Mouse (Mus musculus) 416B (cell line): ENCODE results near the gene Car5a.
A peak's percentile ranks its signal among the peaks of the same experiment; 100 is the strongest.

Experiments
- DNase-seq: peaks from one replicate; pipeline ENCODE4 v3.0.0; 2011; ENCODE audit warnings: low read depth

The Car5a gene

DNA sequence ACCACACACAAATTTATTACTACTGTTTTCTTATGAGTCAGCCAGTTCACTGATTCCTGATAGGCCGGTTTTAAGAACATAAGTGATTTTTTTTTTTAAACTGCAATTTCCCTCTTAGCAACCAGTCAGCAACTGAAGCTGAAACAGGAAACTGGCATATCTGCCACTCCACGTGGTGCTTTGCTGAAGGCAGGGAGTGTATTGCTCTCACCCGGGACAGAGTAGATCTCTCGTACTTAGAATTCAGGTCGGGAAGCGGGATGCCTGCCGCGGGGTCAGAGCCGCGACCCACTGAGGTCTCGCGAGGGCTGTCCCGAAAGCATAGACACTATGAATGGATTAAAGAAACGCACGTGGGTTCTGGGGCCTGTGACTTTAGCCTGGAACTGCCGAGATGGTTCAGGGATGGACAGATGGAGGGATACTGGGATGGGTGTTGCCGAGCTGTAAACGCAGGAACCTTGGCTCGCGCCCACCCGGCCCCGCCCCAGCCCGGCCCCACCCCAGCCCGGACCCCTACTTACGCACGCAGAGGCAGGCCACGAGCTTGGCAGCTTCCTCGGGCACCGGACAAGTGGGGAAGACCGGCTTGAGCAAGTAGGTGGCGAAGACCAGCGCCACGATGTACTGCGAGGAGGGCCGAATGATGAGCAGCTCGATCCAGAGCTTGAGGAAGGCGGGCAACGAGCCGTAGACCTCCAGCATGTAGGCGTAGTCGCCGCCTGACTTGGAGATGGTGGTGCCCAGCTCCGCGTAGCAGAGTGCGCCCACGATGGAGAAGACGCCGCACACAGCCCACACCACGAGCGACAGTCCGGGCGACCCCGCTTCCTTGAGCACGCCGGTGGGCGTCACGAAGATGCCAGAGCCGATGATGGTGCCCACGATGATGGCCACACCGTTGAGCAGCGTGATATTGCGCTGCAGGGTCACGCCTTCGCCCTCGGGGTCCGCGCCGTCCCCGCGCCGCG lies 37.9 kb downstream of the Car5a start:
- DNase-seq = peak; percentile 87

- no peak for DNase-seq
Observed at GRCm38 (mm10) chr8:121905864-121906263, 38.8 kb downstream of the Car5a start.

DNA sequence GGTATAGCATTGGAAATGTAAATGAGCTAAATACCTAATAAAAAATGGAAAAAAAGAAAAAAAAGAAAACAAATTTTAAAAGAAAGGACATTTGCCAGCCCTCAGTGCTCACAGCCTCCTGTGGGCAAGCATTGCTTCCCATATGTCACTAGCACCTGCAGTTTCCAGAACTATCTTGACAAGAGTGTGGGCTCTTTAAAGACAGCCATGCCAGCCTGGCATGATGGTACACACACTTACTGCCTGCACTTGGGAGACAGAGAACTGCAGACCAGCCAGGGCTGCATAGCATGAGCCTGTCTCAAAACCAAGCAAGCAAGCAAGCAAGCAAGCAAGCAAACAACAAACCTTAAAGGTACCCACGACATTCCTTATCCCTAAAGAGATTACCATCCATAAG lies 39.3 kb downstream of the Car5a start:
- DNase-seq = no peak

GRCm38 (mm10) chr8:121904999-121905398 lies 39.7 kb downstream of the Car5a start:
- no peak for DNase-seq

GRCm38 (mm10) chr8:121903977-121904376 lies 40.7 kb downstream of the Car5a start:
- DNase-seq = no peak

DNA sequence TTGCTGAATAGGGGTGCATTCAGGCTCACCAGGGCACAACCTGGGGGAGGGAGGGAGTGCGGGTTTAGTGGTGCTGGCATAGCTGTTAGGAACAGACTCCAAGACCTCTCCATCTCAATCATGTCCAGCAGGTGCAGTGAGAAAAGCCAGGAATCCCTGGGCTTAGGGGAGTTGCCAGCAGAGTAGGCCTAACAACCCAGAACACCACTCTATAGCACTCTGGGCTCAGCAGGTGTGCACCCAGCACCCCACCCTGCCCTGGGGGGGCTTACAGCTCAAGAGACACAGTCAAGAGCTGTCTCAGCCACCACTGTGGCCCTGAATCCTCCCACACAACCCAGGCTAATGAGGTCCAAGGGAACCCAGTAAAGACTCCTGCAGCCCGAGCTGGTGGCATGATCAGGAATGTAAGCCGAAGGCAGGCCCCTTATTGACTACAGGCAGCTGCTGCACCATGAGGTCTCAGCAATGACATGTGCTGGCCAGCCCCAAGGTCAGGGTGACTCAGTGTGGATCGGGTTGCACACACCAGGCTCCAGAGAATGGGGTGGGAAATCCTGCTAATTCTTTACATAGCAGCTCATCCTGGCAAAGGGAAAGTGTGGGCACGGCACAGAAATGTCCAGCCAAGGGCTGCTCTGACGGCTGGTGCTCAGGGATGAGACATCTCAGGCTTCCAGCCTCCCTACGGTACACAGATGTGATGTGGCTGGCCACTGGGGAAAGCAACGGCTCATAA lies 43.0 kb downstream of the Car5a start:
- DNase-seq = peak; percentile 67

DNA sequence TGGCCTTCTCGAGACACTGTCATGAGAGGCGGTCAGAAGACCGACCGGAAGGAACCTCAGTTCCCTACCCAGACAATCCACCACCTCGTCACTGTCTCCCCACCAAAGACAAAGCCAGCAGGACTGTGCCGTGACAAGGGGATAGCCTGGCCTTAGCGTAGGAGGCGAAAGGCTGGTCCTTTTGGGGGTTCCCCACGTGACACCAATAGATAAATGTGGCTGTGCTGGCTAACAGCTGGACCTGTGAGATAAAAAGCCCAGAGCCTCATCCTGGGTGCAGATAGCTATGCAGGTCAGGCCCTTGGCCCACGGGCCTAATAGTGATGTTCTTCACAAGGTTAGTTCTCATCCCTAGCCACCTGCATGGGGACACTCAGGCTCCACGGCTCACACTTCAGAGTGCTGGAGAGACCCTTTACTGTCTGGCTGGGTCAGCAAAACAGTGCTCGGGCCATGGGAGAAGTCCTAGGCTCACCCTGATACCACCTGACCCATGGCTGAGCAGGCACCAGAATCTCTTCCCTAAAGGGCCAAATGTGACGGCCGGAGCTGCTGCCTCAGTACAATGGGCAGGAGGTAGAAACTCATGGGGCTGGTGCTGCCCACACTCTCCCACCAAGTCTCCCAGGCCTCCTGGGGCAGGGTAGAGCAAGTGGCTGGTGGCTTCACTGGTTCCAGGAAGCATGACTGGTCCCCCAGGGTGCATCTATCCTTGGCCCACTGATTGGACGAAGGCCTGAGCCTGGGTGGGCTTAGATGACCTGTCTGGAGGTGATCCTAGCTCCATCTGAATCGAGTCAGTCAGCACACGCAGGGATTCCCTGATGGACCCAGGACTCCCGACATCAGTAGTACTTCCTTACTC lies 45.3 kb downstream of the Car5a start:
- no peak for DNase-seq

GRCm38 (mm10) chr8:121898401-121898931 lies 46.2 kb downstream of the Car5a start:
- peak; percentile 99 for DNase-seq

GRCm38 (mm10) chr8:121897871-121898381 lies 46.8 kb downstream of the Car5a start:
- peak; percentile 95 for DNase-seq

DNA sequence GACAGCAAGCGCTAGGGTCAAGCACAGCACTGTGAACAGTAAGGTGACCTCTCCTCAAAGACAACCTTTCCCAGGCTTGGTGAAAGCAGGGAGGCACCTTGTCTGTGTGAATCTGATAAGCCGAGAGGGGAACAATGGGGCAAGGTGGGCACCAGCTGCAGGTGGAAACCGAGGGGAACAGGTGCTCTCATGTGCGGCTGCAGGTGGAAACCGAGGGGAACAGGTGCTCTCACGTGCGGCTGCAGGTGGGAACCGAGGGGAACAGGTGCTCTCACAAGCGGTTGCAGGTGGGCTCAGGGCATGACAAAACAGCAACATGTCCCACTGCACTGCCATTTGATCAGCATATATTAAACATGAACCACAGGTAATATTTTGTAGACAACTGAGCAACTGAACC lies 47.5 kb downstream of the Car5a start:
- no peak for DNase-seq

GRCm38 (mm10) chr8:121896476-121897145 lies 48.1 kb downstream of the Car5a start:
- DNase-seq = no peak

DNA sequence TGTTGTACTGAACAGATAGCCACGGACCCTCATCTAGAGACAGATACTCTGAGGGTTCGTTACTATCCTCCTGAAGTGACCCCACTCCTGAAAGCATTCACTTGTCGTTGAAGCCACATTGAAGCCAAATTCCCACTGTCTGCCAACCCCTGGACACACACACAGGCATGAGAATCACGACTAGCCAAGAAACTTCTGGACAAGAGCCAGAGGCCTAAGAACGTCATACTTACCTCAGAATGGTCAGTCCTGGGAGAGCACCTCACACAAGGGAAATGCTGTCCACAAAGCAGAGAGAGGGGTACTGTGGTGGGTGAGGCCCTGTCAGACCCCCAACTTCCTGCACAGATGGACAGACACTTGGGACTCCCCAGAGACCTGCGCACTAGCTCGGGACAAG lies 48.8 kb downstream of the Car5a start:
- DNase-seq = no peak

GRCm38 (mm10) chr8:121892875-121893274 lies 51.8 kb downstream of the Car5a start:
- peak; percentile 46 for DNase-seq

- no peak for DNase-seq
Observed at GRCm38 (mm10) chr8:121889810-121890785, 54.6 kb downstream of the Car5a start.

DNA sequence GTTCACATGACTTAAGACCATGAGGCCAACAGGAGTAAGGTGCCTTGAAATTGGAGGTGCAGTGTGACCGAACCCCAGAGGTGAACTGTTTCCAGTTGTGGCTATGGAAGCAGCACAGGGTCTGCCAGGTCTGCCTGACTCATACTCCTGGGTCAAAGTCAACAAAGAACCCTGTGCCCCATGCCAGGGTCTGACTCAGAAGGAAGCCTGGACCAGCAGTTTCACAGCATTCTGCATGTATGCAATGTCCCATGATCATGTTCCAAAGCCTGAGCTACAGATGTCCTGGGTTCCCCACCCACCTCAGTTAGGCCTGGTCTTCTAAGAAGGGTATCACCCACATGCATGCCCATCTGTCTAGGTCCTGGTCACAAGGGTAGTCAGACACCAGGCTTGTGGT lies 55.4 kb downstream of the Car5a start:
- DNase-seq = no peak

DNA sequence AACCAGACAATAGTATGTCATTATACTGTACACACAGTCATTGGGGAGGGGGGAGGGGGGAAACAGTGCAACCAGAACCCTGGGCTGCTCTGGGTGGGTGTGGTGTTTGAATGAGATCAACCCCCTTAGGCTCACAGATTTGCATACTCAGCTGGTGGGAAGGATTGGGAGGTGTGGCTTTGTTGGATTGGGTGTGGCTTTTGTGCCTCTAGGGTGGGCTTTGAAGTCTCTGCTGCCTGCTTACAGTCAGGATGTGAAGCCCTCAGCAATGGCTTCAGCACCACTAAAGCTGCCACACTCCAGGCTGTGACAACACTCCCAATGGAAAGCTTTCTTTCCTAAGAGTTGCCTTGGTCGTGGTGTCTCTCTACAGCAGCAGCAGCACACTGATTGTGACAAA lies 57.2 kb downstream of the Car5a start:
- DNase-seq = no peak

DNA sequence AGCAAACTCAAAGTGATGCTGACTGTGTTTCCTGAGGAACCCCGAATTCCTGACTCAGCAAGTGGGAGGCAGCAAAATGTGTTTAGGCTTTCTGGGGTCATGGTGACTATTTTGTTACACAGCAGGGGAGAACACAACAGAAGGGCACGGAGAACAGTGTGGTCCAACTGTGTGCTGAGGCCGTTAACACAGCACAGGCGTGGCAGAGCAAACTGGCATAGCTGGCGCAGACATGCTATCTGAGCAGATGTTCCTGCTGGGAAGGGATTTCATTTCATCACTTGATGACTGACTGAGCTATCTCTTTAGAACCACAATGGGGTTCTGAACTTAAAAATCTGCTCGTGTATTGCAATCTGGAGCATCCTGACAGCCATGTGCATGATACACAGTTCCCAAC lies 59.3 kb downstream of the Car5a start:
- no peak for DNase-seq

DNA sequence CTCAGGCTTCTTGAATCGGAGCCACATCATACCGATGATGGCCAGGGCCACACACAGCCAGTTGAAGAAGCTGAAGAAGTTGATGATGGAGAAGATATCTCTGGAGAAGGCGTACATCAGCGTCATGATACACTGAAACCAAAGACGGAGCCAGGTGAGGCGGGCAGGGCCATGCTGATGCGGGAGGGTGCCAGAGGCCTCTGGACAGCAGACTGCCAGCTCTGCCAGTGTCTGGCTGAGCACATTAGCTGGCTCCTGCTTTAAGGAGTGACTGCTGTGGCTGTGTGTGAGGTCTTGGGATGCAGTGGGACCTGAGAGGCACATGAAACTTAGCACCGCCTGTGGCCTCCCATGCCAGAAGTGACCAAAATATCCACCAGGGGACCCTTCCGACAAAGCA lies 59.7 kb downstream of the Car5a start:
- no peak for DNase-seq

DNA sequence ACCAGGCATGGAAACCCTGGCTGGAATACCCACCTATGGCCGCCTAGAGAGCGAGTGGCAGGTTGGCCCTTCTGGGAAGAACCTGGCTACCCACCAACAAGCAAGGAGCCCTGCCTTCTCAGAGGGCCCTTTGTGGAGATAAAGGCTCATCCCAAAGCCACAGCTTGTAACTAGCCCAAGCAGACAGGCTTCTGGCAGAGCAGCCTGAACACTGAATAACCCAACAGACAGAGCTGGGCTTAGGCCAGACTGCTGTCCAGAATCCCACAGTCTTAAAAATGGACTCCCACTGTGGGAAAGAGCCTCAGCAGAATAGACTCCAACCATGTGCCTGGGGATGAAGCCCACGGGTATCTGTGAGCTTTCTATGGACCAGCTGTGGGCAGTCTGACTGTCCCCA lies 60.5 kb downstream of the Car5a start:
- no peak for DNase-seq

GRCm38 (mm10) chr8:121881921-121882320 lies 62.8 kb downstream of the Car5a start:
- no peak for DNase-seq
